Mouse (Mus musculus) neural tube, embryonic 13.5 days (tissue): ENCODE data around the gene Dand5. TPM values are rescaled to one million over a fixed set of nuclear protein-coding genes. Genes with fewer than 3 reads are reported as not detected.

Source experiments
- ATAC-seq: fragments of 200-750 bp; cut with Nextera tagmentation; 2 replicates; pipeline ENCODE4 v1.8.0; 2017; ENCODE audit warnings: low read depth, mild to moderate bottlenecking, moderate TSS enrichment, moderate library complexity
- H3K27ac ChIP-seq: fragments of 300-500 bp; sonication (generic); replicated peaks from 2 replicates; pipeline ENCODE4 v1.5.1; 2015; ENCODE audit warnings: moderate library complexity, mild to moderate bottlenecking, inconsistent platforms
- H3K27me3 ChIP-seq: fragments of 300-500 bp; sonication (generic); 2 replicates; pipeline ENCODE4 v1.6.1; 2015; ENCODE audit warnings: mild to moderate bottlenecking, inconsistent platforms
- H3K36me3 ChIP-seq: fragments of 300-500 bp; sonication (generic); 2 replicates; pipeline ENCODE4 v1.6.1; 2015; ENCODE audit warnings: mild to moderate bottlenecking, inconsistent platforms
- H3K4me1 ChIP-seq: fragments of 300-500 bp; sonication (generic); replicated peaks from 2 replicates; pipeline ENCODE4 v1.6.1; 2015; ENCODE audit warnings: inconsistent platforms
- H3K4me2 ChIP-seq: fragments of 300-500 bp; sonication (generic); 2 replicates; pipeline ENCODE4 v1.6.1; 2015; ENCODE audit warnings: inconsistent platforms, mild to moderate bottlenecking, moderate library complexity
- H3K4me3 ChIP-seq: fragments of 300-500 bp; sonication (generic); 2 replicates; pipeline ENCODE4 v1.5.1; 2015; ENCODE audit warnings: mild to moderate bottlenecking, inconsistent platforms
- H3K9ac ChIP-seq: fragments of 300-500 bp; sonication (generic); 2 replicates; pipeline ENCODE4 v1.6.1; 2015; ENCODE audit warnings: moderate library complexity, mild to moderate bottlenecking, inconsistent platforms
- H3K9me3 ChIP-seq: fragments of 300-500 bp; sonication (generic); 2 replicates; pipeline ENCODE4 v1.6.1; 2016; ENCODE audit warnings: inconsistent platforms
- WGBS: fragments of 180-500 bp; shearing (Covaris S2); methylation state at CpG from one replicate; pipeline ENCODE4 v1.1.7; 2015; 5-methylcytosine and 5-hydroxymethylcytosine counted together
- polyA plus RNA-seq: library from polyadenylated mRNA; unstranded; fragments of >200 nt; fragmentation: Nextera tagmentation; extraction: Ambion mirVana; gene quantifications from 2 replicates; pipeline ENCODE4 v1.2.1, GENCODE M21; 2015

The Dand5 gene
- polyA plus RNA-seq, 1 experiment from 2014 or later = 12.3 TPM

DNA sequence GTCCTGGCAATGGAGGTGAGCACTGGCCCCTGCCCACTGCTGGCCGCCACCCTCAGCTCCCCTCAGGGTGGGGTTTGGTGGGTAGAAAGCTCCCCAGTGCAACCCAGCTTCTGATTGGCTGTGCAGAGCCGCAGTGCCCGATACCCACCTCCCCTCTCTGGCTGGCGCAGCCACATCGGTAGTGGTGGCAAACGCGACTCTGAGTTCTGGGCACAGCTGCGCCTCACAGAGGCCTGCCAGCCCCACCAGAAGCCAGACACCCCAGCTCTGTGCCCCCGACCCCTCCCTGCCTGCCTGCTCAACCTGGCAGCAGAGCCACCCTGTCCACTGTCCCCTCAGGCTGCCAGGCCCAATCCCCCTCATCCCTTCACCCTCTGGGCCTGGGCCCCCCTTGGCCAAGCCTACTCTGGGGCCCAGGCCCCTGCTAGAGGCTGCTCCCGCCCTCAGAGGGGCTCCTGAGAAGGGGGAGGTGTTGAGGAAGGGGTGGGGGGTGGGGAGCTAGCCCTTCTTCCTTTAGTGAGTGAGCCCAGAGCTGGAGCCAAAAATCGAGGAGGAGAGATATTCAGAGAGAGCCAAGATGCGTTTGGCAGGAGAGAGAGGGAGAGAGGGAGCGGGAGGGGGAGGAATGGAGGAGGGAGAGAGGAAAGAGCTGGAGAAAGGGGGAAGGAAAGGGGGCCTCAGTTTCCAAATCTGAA, 28.7 kb downstream of the Dand5 start:
- peaks cover 100% of the 10 kb centered on the region for H3K27me3 ChIP-seq
- peak overlapping the region; percentile 47; the same call in 1 of the 2 replicates for H3K9ac ChIP-seq
- peak; percentile 89 for ATAC-seq
- H3K27ac ChIP-seq = peak overlapping the region; percentile 91
- H3K4me1 ChIP-seq = peaks cover 87% of the 10 kb centered on the region
- no peaks in the 10 kb centered on the region for H3K36me3 ChIP-seq
- peak overlapping the region; percentile 37 for H3K4me2 ChIP-seq
- peak overlapping the region; percentile 1; the same call in 1 of the 2 replicates for H3K4me3 ChIP-seq
- no peaks in the 10 kb centered on the region for H3K9me3 ChIP-seq
- 43% methylated on average over 13 of the region's 13 CpGs for WGBS

DNA sequence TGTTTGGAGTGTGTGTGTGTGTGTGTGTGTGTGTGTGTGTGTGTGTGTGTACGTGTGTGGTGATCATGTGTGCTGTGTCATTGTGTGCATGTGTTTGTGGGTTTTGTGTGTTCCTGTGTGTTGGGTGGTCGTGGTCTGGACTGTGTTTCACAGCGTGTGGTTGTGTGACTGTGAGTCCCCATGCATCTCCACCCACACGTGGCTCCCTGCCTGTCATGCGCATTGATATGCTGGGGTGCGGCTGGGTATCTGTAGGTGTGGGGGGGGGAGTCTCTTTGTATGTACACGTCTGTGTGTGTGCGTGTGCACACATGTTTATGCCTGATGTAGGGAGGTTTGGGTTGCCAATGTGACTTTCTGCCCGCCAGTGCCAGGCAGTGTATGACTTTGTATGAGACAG, 29.5 kb downstream of the Dand5 start:
- Histone ChIP-seq H3K27ac (peak overlapping the region; percentile 91), H3K4me1 (peaks cover 87% of the 10 kb centered on the region), H3K4me2 (peak overlapping the region; percentile 21), H3K9me3 (no peaks in the 10 kb centered on the region), H3K4me3 (no peak overlapping the region), H3K36me3 (no peaks in the 10 kb centered on the region), H3K27me3 (peaks cover 100% of the 10 kb centered on the region), H3K9ac (no peak overlapping the region)
- WGBS = 83% methylated on average over 9 of the region's 9 CpGs
- no peak for ATAC-seq

DNA sequence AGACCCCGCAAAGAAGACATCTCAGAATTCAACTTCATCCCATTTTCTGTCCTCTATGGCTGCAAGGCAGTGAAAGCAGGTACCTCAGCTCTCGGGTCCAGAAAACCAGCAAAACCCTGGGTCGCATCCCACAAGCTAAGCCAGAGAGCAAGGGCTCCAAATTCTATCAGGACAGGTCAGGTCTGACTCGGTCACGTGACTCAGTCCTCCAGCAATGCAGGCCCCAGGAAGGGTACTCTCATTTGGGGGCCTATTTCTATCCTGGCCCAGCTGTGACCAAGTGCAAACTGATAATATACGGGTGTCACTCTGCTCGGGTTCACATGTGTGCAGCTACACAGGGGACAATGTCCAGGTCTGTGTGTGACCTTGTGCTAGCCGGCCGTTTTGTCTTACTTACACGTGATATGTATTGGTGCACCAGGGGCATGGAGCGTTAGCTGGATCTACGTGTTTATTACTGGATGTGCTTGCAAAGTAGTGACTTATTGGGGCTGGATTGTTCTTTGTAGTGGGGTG, 30.1 kb downstream of the Dand5 start:
- no peaks in the 10 kb centered on the region for H3K9me3 ChIP-seq
- H3K4me3 ChIP-seq = no peak overlapping the region
- H3K4me2 ChIP-seq = no peak overlapping the region
- WGBS = 78% methylated on average over 12 of the region's 12 CpGs
- H3K27ac ChIP-seq = no peak overlapping the region
- H3K36me3 ChIP-seq = no peaks in the 10 kb centered on the region
- H3K4me1 ChIP-seq = peaks cover 87% of the 10 kb centered on the region
- H3K9ac ChIP-seq = no peak overlapping the region
- peaks cover 100% of the 10 kb centered on the region for H3K27me3 ChIP-seq
- no peak for ATAC-seq

DNA sequence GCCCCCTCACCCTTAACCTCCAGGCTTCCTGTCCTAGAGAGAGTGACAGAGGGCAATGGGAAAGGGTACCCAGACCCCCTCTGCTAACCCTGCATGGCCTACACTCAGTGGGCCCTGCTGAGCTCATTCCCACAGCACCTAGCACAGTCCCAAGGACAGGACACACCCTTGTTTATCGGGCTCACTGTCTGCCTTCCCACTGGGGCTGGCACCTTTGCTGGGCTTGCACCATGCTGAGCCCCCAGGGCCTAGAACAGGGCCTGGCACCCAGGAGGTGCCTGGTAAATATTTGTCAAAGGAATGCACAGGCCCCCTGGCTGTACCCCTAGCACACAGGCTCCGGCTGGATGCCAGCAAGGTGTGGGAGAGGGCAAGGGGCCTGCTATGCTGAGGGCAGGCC, 32.1 kb downstream of the Dand5 start:
- ATAC-seq = no peak
- WGBS = 82% methylated on average over 2 of the region's 2 CpGs
- Histone ChIP-seq H3K4me1 (peaks cover 87% of the 10 kb centered on the region), H3K9me3 (no peaks in the 10 kb centered on the region), H3K36me3 (no peaks in the 10 kb centered on the region), H3K27me3 (peaks cover 100% of the 10 kb centered on the region), H3K27ac (no peak overlapping the region), H3K9ac (no peak overlapping the region), H3K4me2 (no peak overlapping the region), H3K4me3 (no peak overlapping the region)

DNA sequence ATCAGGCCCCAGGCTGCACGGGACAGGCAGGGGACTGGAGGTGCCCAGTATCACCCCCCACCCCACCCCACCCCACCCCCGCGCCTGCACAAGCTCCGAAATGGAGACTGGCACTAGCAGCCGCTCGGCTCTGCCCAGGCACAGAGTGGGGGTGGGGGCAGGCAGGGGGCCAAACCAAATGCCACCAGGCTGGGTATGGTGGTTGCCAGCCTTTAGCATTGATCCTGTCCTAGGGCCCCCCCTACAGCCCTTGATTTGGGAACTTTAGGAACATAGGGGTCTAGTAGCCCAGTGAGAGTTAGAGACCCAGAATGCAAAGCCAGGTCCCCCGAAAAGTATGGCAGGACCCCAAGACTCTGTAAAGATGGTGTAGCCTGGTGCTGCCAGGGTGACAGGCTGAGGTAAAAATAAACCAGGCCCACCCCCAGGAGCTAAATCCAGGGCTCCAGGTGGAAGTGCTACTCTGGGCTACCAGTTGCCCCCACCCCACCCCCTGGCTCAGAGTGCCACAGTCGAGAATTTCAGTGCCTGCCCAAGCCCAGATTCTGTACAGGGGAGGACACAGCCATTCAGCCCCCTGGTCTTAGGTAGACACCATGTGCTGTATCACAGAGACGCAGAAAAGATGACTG, 32.7 kb downstream of the Dand5 start:
- H3K4me2 ChIP-seq = no peak overlapping the region
- no peak overlapping the region for H3K27ac ChIP-seq
- WGBS = 79% methylated on average over 9 of the region's 9 CpGs
- ATAC-seq = no peak
- H3K4me3 ChIP-seq = no peak overlapping the region
- H3K27me3 ChIP-seq = peaks cover 100% of the 10 kb centered on the region
- H3K9me3 ChIP-seq = no peaks in the 10 kb centered on the region
- no peaks in the 10 kb centered on the region for H3K36me3 ChIP-seq
- H3K4me1 ChIP-seq = peaks cover 87% of the 10 kb centered on the region
- H3K9ac ChIP-seq = no peak overlapping the region; the same call in 1 of the 2 replicates

DNA sequence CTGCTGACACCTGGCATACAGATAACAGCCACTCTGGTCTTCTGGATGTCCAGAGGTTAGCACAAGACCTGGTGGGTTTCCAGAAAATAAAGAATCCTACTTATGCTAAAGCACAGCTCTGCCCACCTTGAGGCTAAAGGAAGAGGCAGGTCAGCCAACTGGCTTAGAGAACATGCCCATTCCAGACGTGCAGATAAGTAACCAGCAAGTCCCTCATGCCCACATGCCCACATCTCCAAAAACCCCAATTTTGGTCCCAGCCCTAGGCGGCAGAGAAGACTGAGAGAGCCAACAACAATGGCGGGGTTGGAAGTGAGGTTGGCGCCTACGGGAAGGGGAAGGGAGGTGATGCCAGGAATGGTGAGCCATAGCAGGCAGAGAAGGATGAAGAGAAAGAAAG, 33.3 kb downstream of the Dand5 start:
- no peak for ATAC-seq
- H3K27me3 ChIP-seq = peaks cover 100% of the 10 kb centered on the region
- 57% methylated on average over 5 of the region's 5 CpGs for WGBS
- H3K9me3 ChIP-seq = no peaks in the 10 kb centered on the region
- H3K4me3 ChIP-seq = no peak overlapping the region
- no peak overlapping the region for H3K4me2 ChIP-seq
- H3K4me1 ChIP-seq = peaks cover 87% of the 10 kb centered on the region
- no peaks in the 10 kb centered on the region for H3K36me3 ChIP-seq
- H3K27ac ChIP-seq = no peak overlapping the region
- H3K9ac ChIP-seq = no peak overlapping the region

DNA sequence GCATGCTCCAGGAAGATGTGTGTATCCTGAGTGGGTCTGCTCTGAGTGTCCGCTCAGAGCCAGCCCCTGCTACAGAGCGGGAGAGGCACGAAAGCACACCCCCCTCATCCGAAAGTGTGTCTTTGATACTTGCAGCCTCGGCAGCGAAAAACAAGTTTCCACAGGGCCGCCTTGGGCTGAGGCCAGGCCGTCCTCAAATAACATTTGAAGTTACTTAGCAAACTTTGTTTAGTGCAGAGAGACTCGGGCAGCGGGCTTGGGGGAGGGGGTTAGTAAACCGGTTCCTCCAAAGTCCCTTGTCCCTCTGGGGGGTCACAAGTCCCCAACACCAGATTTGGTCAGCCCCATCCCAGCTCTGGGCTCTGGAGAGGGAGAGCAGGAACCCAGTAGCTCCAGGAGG, 33.7 kb downstream of the Dand5 start:
- H3K9ac ChIP-seq = no peak overlapping the region
- no peaks in the 10 kb centered on the region for H3K9me3 ChIP-seq
- no peak overlapping the region for H3K4me2 ChIP-seq
- no peak overlapping the region for H3K4me3 ChIP-seq
- ATAC-seq = no peak
- no peak overlapping the region for H3K27ac ChIP-seq
- no peaks in the 10 kb centered on the region for H3K36me3 ChIP-seq
- peaks cover 88% of the 10 kb centered on the region for H3K4me1 ChIP-seq
- 19% methylated on average over 11 of the region's 11 CpGs for WGBS
- H3K27me3 ChIP-seq = peaks cover 100% of the 10 kb centered on the region

DNA sequence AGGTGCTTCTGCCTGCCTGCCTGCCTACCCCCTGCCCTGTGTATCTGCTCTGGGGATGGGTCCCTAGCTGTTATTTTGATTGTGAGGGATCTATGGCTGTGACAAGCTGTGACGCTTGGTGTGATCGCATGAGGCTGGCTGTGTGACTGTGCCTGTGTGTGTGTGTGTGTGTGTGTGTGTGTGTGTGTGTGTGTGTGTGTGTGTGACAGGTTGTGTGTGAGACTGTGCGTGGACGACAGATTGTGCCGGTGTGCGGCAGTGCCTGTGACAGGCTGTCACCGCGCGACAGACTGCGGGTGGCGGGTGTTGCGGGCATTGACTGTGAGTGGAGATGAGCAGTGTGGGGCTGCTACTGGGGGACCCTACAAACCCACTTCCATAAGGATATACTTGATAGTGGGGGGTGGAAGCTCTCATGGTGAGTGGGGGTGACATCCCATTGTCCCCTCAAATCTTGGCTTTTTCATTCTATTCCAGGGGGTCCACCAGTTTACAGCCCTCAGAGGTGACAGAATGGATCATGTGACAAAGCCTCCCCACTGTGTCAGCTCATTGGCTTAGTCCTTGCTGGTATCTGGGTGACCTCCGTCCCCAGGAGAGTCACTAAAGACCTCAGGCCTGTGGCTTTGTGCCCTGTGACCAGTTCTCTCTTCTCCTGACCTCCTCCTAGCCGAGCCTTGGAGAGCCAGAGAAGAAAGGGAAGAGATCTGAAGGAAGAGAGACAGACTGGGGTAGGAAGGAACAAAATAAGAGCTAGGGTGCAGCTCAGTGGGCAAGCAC, 34.9 kb downstream of the Dand5 start:
- Histone ChIP-seq H3K36me3 (no peaks in the 10 kb centered on the region), H3K9ac (no peak overlapping the region), H3K4me3 (no peak overlapping the region), H3K4me2 (no peak overlapping the region), H3K4me1 (peaks cover 76% of the 10 kb centered on the region), H3K9me3 (no peaks in the 10 kb centered on the region), H3K27ac (no peak overlapping the region), H3K27me3 (peaks cover 100% of the 10 kb centered on the region)
- 10% methylated on average over 13 of the region's 14 CpGs for WGBS
- ATAC-seq = no peak

DNA sequence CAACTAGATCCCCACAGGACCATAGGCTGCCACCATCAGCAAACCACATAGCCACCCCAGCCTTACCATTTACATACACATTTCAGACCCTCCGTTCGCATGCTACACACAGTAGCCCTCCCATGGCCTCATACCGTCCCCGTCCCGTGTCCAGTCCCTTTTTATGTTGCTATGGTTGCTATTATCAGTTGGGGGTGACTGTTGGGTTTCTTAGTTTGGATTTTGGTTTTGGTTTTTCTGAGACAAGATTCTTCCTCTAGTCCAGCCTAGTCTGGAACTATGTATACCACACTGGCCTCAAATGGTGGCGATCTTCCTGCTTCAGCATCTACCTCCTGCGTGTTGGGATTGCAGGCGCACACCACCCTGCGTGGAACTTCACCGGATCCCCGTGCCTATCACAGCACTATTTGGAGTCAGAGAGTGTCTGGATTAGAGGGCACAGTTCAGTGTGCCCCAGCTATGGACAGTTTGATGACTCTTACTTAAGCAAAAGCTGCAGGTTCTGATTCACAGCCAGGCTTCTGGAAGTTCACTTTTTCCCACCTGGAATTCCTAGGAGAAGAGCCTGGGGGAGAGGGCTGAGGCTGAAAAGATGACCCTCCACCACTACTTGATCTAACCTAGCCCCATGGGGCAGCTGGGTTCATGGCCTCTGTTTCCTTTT, 35.7 kb downstream of the Dand5 start:
- WGBS = 7% methylated on average over 11 of the region's 11 CpGs
- no peak for ATAC-seq
- Histone ChIP-seq H3K27me3 (peaks cover 100% of the 10 kb centered on the region), H3K9ac (no peak overlapping the region), H3K27ac (no peak overlapping the region), H3K4me3 (no peak overlapping the region), H3K4me1 (peaks cover 68% of the 10 kb centered on the region), H3K4me2 (peak overlapping the region; percentile 26; the same call in 1 of the 2 replicates), H3K36me3 (no peaks in the 10 kb centered on the region), H3K9me3 (no peaks in the 10 kb centered on the region)

DNA sequence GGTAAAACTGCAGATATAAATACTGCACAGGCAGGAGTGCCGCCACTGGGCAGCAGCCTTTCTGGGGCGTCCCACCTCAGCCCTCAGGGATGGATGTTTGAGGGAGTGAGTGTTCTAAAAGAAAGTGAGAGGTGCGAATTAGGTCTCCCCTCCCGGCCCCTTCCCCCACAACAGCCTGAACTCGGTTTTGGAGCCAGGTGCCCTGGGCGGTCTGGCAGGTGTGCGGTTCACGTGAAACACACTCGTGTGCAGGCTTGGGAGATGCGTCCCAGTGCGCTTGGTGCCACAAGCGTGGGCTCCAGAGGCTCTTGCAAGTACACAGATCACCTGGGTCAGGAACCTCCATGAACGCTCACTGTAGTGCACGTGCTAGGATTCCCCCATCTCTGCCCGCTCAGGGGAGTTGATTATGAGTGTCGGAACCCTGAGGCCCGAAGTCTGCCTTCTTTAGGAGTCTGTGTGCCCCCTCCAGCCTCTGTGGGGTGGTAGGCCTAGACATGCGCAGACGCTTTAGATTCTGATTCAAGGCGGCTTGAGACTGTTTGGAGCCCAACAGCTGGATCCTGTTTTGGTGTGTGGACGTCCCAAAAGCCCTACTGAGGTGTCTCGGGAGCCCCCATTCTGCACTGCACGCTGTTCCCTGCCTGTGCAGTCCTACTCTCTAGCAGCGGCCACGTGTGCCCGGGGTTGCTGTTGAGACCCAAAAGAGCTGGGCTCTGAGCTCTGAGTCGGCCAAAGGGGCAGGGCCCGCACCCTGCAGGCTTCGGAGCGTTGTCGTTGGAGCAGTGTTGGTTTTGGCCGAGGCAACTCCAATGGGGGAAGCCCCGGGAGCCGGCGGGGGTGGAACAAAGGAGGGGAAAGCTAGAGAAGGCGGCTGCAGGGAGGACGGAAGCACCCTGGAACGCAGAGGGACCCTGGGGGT, 36.6 kb downstream of the Dand5 start:
- no peaks in the 10 kb centered on the region for H3K36me3 ChIP-seq
- no peaks in the 10 kb centered on the region for H3K9me3 ChIP-seq
- peaks cover 100% of the 10 kb centered on the region for H3K27me3 ChIP-seq
- no peak for ATAC-seq
- H3K9ac ChIP-seq = 0 out of 2 replicates have a peak overlapping the region, but pooled peaks have one; percentile 17
- H3K4me3 ChIP-seq = no peak overlapping the region
- 4% methylated on average over 38 of the region's 38 CpGs for WGBS
- no peak overlapping the region for H3K27ac ChIP-seq
- H3K4me1 ChIP-seq = peaks cover 73% of the 10 kb centered on the region
- peak overlapping the region; percentile 26; the same call in 1 of the 2 replicates for H3K4me2 ChIP-seq

DNA sequence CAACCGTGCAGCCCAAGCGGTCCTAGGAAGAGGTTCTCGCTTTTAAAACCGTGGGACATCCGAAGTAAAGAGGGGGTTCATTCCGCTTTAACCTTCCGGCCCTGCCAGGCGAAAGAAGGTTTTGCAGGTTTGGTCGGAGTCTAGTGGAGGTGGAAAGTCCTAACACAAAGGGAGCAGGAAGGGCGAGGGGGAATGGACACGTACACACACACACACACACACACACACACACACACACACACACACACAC, 37.2 kb downstream of the Dand5 start:
- 8% methylated on average over 11 of the region's 11 CpGs for WGBS
- no peak overlapping the region for H3K4me3 ChIP-seq
- no peak overlapping the region for H3K27ac ChIP-seq
- H3K9me3 ChIP-seq = no peaks in the 10 kb centered on the region
- peak overlapping the region; percentile 33 for H3K4me2 ChIP-seq
- no peak overlapping the region for H3K9ac ChIP-seq
- H3K27me3 ChIP-seq = peaks cover 100% of the 10 kb centered on the region
- no peak for ATAC-seq
- H3K4me1 ChIP-seq = peaks cover 71% of the 10 kb centered on the region
- H3K36me3 ChIP-seq = no peaks in the 10 kb centered on the region
